Mouse (Mus musculus) CH12.LX (cell line): ENCODE measurements around the gene B4galt1. TPM values are rescaled to one million over a fixed set of nuclear protein-coding genes. Genes with fewer than 3 reads are reported as not detected.
A peak's percentile ranks its signal among the peaks of the same experiment; 100 is the strongest.

Experiments
- DNase-seq: peaks from one replicate; pipeline ENCODE4 v3.0.0-alpha.2; 2013; ENCODE audit errors: extremely low read depth
- H3K27ac ChIP-seq: 2 replicates; pipeline ENCODE4 v1.5.1; 2012; ENCODE audit warnings: low read depth, mild to moderate bottlenecking, control low read depth, moderate library complexity; ENCODE audit not compliant: insufficient read depth
- H3K27me3 ChIP-seq: replicated peaks from 2 replicates; pipeline ENCODE3; 2012; ENCODE audit warnings: inconsistent platforms
- H3K36me3 ChIP-seq, 2 experiments: replicated peaks in 1 of 2; 2 replicates each; pipeline versions ENCODE3 to v1.6.1; 2012; ENCODE audit warnings: inconsistent platforms in 1 of 2, low read length in 1 of 2, mild to moderate bottlenecking in 1 of 2, mixed read lengths in 1 of 2, moderate library complexity in 1 of 2; ENCODE audit not compliant: control insufficient read depth in 1 of 2, insufficient read depth in 1 of 2
- H3K4me1 ChIP-seq, 2 experiments: 2 replicates each; pipeline ENCODE4 v1.6.1; 2012; ENCODE audit warnings: inconsistent platforms in 1 of 2, moderate library complexity in 1 of 2; ENCODE audit not compliant: insufficient read depth in 2 of 2, control insufficient read depth in 1 of 2
- H3K4me2 ChIP-seq: 2 replicates; pipeline ENCODE4 v1.6.1; 2012; ENCODE audit warnings: low read depth, mild to moderate bottlenecking, control low read depth; ENCODE audit not compliant: poor library complexity, insufficient read depth, severe bottlenecking
- H3K4me3 ChIP-seq, 3 experiments: fragments of 150-350 bp in 1 of 3; sonication (generic) in 1 of 3; replicated peaks in 1 of 3; 2 replicates each; pipeline versions ENCODE3 to v1.5.1; 2011 to 2012; ENCODE audit warnings: low read depth in 2 of 3, low read length in 2 of 3, mild to moderate bottlenecking in 2 of 3, moderate library complexity in 2 of 3, control low read depth in 1 of 3, improper control_type of control experiment in 1 of 3, inconsistent platforms in 1 of 3, mixed read lengths in 1 of 3; ENCODE audit not compliant: poor library complexity in 1 of 3
- H3K79me2 ChIP-seq: replicated peaks from 2 replicates; pipeline ENCODE4 v1.6.1; 2012; ENCODE audit warnings: mild to moderate bottlenecking, moderate library complexity; ENCODE audit not compliant: control insufficient read depth, poor library complexity, insufficient read depth, severe bottlenecking; ENCODE audit errors: extremely low read depth
- H3K9ac ChIP-seq: 2 replicates; pipeline ENCODE4 v1.6.1; 2012; ENCODE audit warnings: low read depth, mild to moderate bottlenecking, control low read depth, moderate library complexity; ENCODE audit not compliant: insufficient read depth
- H3K9me3 ChIP-seq: replicated peaks from 2 replicates; pipeline ENCODE3; 2012; ENCODE audit warnings: low read length, inconsistent platforms, mixed read lengths
- BHLHE40 ChIP-seq: IDR thresholded peaks from 2 replicates; pipeline ENCODE4 v1.6.1; 2011; ENCODE audit warnings: mild to moderate bottlenecking, low read depth, low read length, improper control_type of control experiment
- CHD2 ChIP-seq: IDR thresholded peaks from 2 replicates; pipeline ENCODE4 v1.6.1; 2011; ENCODE audit warnings: low read length, improper control_type of control experiment
- CTCF ChIP-seq, 2 experiments: IDR thresholded peaks in 1 of 2; conservative IDR thresholded peaks in 1 of 2; 2 replicates each; pipeline ENCODE4 v1.5.1; 2011 to 2012; ENCODE audit warnings: low read depth in 2 of 2, low read length in 2 of 2, improper control_type of control experiment in 1 of 2, inconsistent platforms in 1 of 2, mild to moderate bottlenecking in 1 of 2, moderate library complexity in 1 of 2
- E2F4 ChIP-seq: IDR thresholded peaks from 2 replicates; pipeline ENCODE4 v1.6.1; 2011; ENCODE audit warnings: low read depth, low read length, improper control_type of control experiment; ENCODE audit not compliant: insufficient replicate concordance
- ELF1 ChIP-seq: IDR thresholded peaks from 2 replicates; pipeline ENCODE4 v1.6.1; 2014; ENCODE audit warnings: low read depth, mild to moderate bottlenecking, inconsistent platforms, low read length, improper control_type of control experiment
- EP300 ChIP-seq: IDR thresholded peaks from 2 replicates; pipeline ENCODE4 v1.6.1; 2011; ENCODE audit warnings: low read length, improper control_type of control experiment
- ETS1 ChIP-seq: conservative IDR thresholded peaks from 2 replicates; pipeline ENCODE4 v1.6.1; 2012; ENCODE audit warnings: low read depth, mild to moderate bottlenecking, inconsistent platforms, low read length, improper control_type of control experiment, moderate library complexity
- GABPA ChIP-seq: IDR thresholded peaks from 2 replicates; pipeline ENCODE4 v1.6.1; 2012; ENCODE audit warnings: low read depth, low read length, improper control_type of control experiment, inconsistent platforms; ENCODE audit not compliant: insufficient replicate concordance
- JUN ChIP-seq: IDR thresholded peaks from 2 replicates; pipeline ENCODE4 v1.6.1; 2011; ENCODE audit warnings: low read depth, mild to moderate bottlenecking, low read length, improper control_type of control experiment, moderate library complexity; ENCODE audit not compliant: insufficient read depth
- MEF2A ChIP-seq: IDR thresholded peaks from 2 replicates; pipeline ENCODE4 v1.6.1; 2014; ENCODE audit warnings: low read depth, mild to moderate bottlenecking, inconsistent platforms, low read length, improper control_type of control experiment, borderline replicate concordance
- MYC ChIP-seq: IDR thresholded peaks from 2 replicates; pipeline ENCODE4 v1.6.1; 2011; ENCODE audit warnings: low read depth, mild to moderate bottlenecking, improper control_type of control experiment, low read length
- NELFE ChIP-seq: IDR thresholded peaks from 2 replicates; pipeline ENCODE4 v1.6.1; 2011; ENCODE audit warnings: low read depth, low read length, improper control_type of control experiment
- NRF1 ChIP-seq: IDR thresholded peaks from 2 replicates; pipeline ENCODE4 v1.6.1; 2014; ENCODE audit warnings: low read depth, mild to moderate bottlenecking, inconsistent platforms, low read length, improper control_type of control experiment, moderate library complexity
- POLR2A ChIP-seq: IDR thresholded peaks from 2 replicates; pipeline ENCODE4 v1.6.1; 2011; ENCODE audit warnings: low read depth, mild to moderate bottlenecking, improper control_type of control experiment, low read length
- POLR2AphosphoS2 ChIP-seq: IDR thresholded peaks from 2 replicates; pipeline ENCODE4 v1.6.1; 2011; ENCODE audit warnings: low read depth, low read length, improper control_type of control experiment
- SIN3A ChIP-seq: IDR thresholded peaks from 2 replicates; pipeline ENCODE4 v1.6.1; 2012; ENCODE audit warnings: low read length, improper control_type of control experiment, inconsistent platforms
- SMC3 ChIP-seq: IDR thresholded peaks from 2 replicates; pipeline ENCODE4 v1.6.1; 2011; ENCODE audit warnings: low read depth, low read length, improper control_type of control experiment
- ZC3H11A ChIP-seq: IDR thresholded peaks from 2 replicates; pipeline ENCODE4 v1.6.1; 2012; ENCODE audit warnings: low read depth, mild to moderate bottlenecking, inconsistent platforms, low read length, improper control_type of control experiment
- ZMIZ1 ChIP-seq: IDR thresholded peaks from 2 replicates; pipeline ENCODE4 v1.6.1; 2012; ENCODE audit warnings: low read depth, mild to moderate bottlenecking, inconsistent platforms, low read length, improper control_type of control experiment
- dilution Hi-C: fragments of 300-500 bp; cut with MboI; formaldehyde crosslinking; loops from 2 replicates; pipeline ENCODE4 v1.14.3; 2020; ENCODE audit warnings: low sequenced_read_pairs; ENCODE audit not compliant: extremely low pct_unique_long_range_greater_than_20kb, extremely low pct_ligation_motif_present
- in situ Hi-C: fragments of 300-500 bp; cut with MboI; formaldehyde crosslinking; loops from 3 replicates; pipeline ENCODE4 v1.14.3; 2019; ENCODE audit warnings: low sequenced_read_pairs, low pct_ligation_motif_present, low pct_unique_long_range_greater_than_20kb, mixed read lengths
- polyA plus RNA-seq: library from polyadenylated mRNA; unstranded; fragments of >175 nt; gene quantifications from 2 replicates; pipeline ENCODE4 v1.2.1, GENCODE M21; 2012; ENCODE audit warnings: low read depth; ENCODE audit not compliant: insufficient read length
- total RNA-seq, 2 experiments: library from RNA; depleted of rRNA; stranded (reverse); fragments of 300-350 nt in 1 of 2; fragments of >200 nt in 1 of 2; gene quantifications; 2 replicates each; pipeline ENCODE4 v1.2.3; 2012 to 2014

The B4galt1 gene
- total and polyA plus RNA-seq, 3 experiments: 46.6 to 80.2 (median 66.6) TPM

GRCm38 (mm10) chr4:40825146-40825545 is 28.7 kb downstream of the B4galt1 start:
- peaks cover 42 to 81% of the 10 kb centered on the region in 2 experiments for H3K36me3 ChIP-seq
- peaks cover 32% of the 10 kb centered on the region for H3K79me2 ChIP-seq
- H3K4me2 ChIP-seq: no peak overlapping the region
- no peak for TF ChIP-seq EP300
- no peak for TF ChIP-seq ELF1
- TF ChIP-seq MEF2A: no peak
- TF ChIP-seq ZC3H11A: no peak
- no peak for TF ChIP-seq CHD2
- no peak for TF ChIP-seq SMC3
- TF ChIP-seq NRF1: no peak
- TF ChIP-seq CTCF (conservative IDR thresholded peaks at IDR 0.05 in 1 of 2, IDR thresholded peaks at IDR 0.05 in 1 of 2; ENCODE audit: low read depth in 2 of 2, low read length in 2 of 2): no peak
- no peak for TF ChIP-seq ETS1
- no peak for TF ChIP-seq JUN
- TF ChIP-seq E2F4: no peak
- TF ChIP-seq POLR2A: no peak
- TF ChIP-seq SIN3A: no peak
- TF ChIP-seq GABPA: no peak
- TF ChIP-seq MYC: no peak
- no peak for TF ChIP-seq NELFE
- H3K4me1 ChIP-seq: peaks cover 17 to 74% of the 10 kb centered on the region in 2 experiments
- no peaks in the 10 kb centered on the region for H3K27me3 ChIP-seq
- H3K9me3 ChIP-seq: no peaks in the 10 kb centered on the region
- peak overlapping the region; percentile 67 for H3K27ac ChIP-seq
- dilution Hi-C loops (no loop called here), in situ Hi-C loops (loop anchor here (5.0 kb wide), 1 partner anchor 43 kb away; no protein-coding TSS in a partner anchor)
- DNase-seq: no peak
- no peak overlapping the region for H3K9ac ChIP-seq
- H3K4me3 ChIP-seq: no peak overlapping the region

GRCm38 (mm10) chr4:40824505-40824904 is 29.3 kb downstream of the B4galt1 start:
- dilution Hi-C loops (no loop called here), in situ Hi-C loops (no loop called here)
- peaks cover 46 to 81% of the 10 kb centered on the region in 2 experiments for H3K36me3 ChIP-seq
- H3K79me2 ChIP-seq: peaks cover 26% of the 10 kb centered on the region
- 0 out of 2 replicates have a peak overlapping the region, but pooled peaks have one; percentile 30 for H3K9ac ChIP-seq
- no peak for DNase-seq
- no peak overlapping the region for H3K4me3 ChIP-seq
- peak overlapping the region; percentile 67 for H3K27ac ChIP-seq
- H3K27me3 ChIP-seq: no peaks in the 10 kb centered on the region
- peak; percentile 35; the same call in 1 of the 2 replicates for TF ChIP-seq BHLHE40
- TF ChIP-seq ZMIZ1: no peak
- peak; percentile 39; the same call in 1 of the 2 replicates for TF ChIP-seq POLR2AphosphoS2
- H3K4me2 ChIP-seq: peak overlapping the region; percentile 72
- H3K4me1 ChIP-seq: peaks cover 17 to 74% of the 10 kb centered on the region in 2 experiments
- no peaks in the 10 kb centered on the region for H3K9me3 ChIP-seq
